Mouse (Mus musculus) kidney, embryonic 15.5 days (tissue): ENCODE measurements around the gene Gm21828. TPM values are rescaled to one million over a fixed set of nuclear protein-coding genes. Genes with fewer than 3 reads are reported as not detected.
"Not testable (repeated sequence)": the region's sequence is repeated elsewhere in the genome, so short reads cannot be mapped to it uniquely, and the experiment has no call there.

ENCODE experiments used
- ATAC-seq: fragments of 200-750 bp; cut with Nextera tagmentation; replicated peaks from 2 replicates; pipeline ENCODE4 v1.8.0; 2017; ENCODE audit warnings: moderate TSS enrichment; ENCODE audit not compliant: low FRiP score
- H3K27ac ChIP-seq: fragments of 300-500 bp; sonication (generic); 2 replicates; pipeline ENCODE4 v1.5.1; 2015; ENCODE audit warnings: mild to moderate bottlenecking, inconsistent platforms
- H3K27me3 ChIP-seq: fragments of 300-500 bp; sonication (generic); 2 replicates; pipeline ENCODE4 v1.6.1; 2015; ENCODE audit warnings: inconsistent platforms
- H3K36me3 ChIP-seq: fragments of 300-500 bp; sonication (generic); 2 replicates; pipeline ENCODE4 v1.6.1; 2015; ENCODE audit warnings: inconsistent platforms
- H3K4me1 ChIP-seq: fragments of 300-500 bp; sonication (generic); 2 replicates; pipeline ENCODE4 v1.6.1; 2015; ENCODE audit warnings: inconsistent platforms
- H3K4me2 ChIP-seq: fragments of 300-500 bp; sonication (generic); 2 replicates; pipeline ENCODE4 v1.6.1; 2015; ENCODE audit warnings: moderate library complexity, mild to moderate bottlenecking, inconsistent platforms
- H3K4me3 ChIP-seq: fragments of 300-500 bp; sonication (generic); replicated peaks from 2 replicates; pipeline ENCODE4 v1.5.1; 2015; ENCODE audit warnings: mild to moderate bottlenecking, inconsistent platforms
- H3K9ac ChIP-seq: fragments of 300-500 bp; sonication (generic); 2 replicates; pipeline ENCODE4 v1.6.1; 2015; ENCODE audit warnings: mild to moderate bottlenecking, inconsistent platforms
- H3K9me3 ChIP-seq: fragments of 300-500 bp; sonication (generic); replicated peaks from 2 replicates; pipeline ENCODE4 v1.6.1; 2016; ENCODE audit warnings: inconsistent platforms
- WGBS: fragments of 180-500 bp; shearing (Covaris S2); methylation state at CpG from one replicate; pipeline ENCODE4 v1.1.7; 2015; ENCODE audit warnings: mixed read lengths; 5-methylcytosine and 5-hydroxymethylcytosine counted together
- polyA plus RNA-seq: library from polyadenylated mRNA; unstranded; fragments of >200 nt; fragmentation: Nextera tagmentation; extraction: Ambion mirVana; gene quantifications from 2 replicates; pipeline ENCODE4 v1.2.1, GENCODE M21; 2015

Gene Gm21828
- polyA plus RNA-seq, result not detected in 2 replicates

- H3K4me3 ChIP-seq, H3K9me3 ChIP-seq, H3K4me1 ChIP-seq, H3K27ac ChIP-seq, ATAC-seq, H3K9ac ChIP-seq, H3K36me3 ChIP-seq, H3K27me3 ChIP-seq, H3K4me2 ChIP-seq: not testable (repeated sequence)
- WGBS, result no CpG with 5 or more reads among the region's 3 CpGs
Measured at GRCm38 (mm10) chrY:13223828-13224227, at the start of gene Gm21828. Gene Gm21828 (minus strand): TSS chrY:13223928.

GRCm38 (mm10) chrY:13252091-13252490 lies 28.4 kb upstream of the Gm21828 start, which contains the start of the genes Gm21440 and Gm21454:
Gene Gm21440 (plus strand): TSS chrY:13252391.
Gene Gm21454 (plus strand): TSS chrY:13252442.
- H3K4me3 ChIP-seq, H3K27ac ChIP-seq, ATAC-seq, H3K36me3 ChIP-seq, H3K27me3 ChIP-seq, H3K9me3 ChIP-seq, H3K9ac ChIP-seq, H3K4me2 ChIP-seq, H3K4me1 ChIP-seq: not testable (repeated sequence)

Other genes starting within 250 kb of the Gm21828 start
- not detected in 2 replicates for gene Gm20807, start 181.0 kb downstream of the Gm21828 start, polyA plus RNA-seq
- gene Gm21891, start 90.4 kb downstream of the Gm21828 start, polyA plus RNA-seq, result not detected in 2 replicates
- not detected in 2 replicates for gene Gm21425, start 62.0 kb downstream of the Gm21828 start, polyA plus RNA-seq
- gene Gm21440, start 28.5 kb upstream of the Gm21828 start, polyA plus RNA-seq, result not detected in 2 replicates
- not detected in 2 replicates for gene Gm21454, start 28.5 kb upstream of the Gm21828 start, polyA plus RNA-seq
- gene Gm21725, start 125.1 kb upstream of the Gm21828 start, polyA plus RNA-seq, result not detected in 2 replicates
- not detected in 2 replicates for gene Gm21866, start 241.7 kb upstream of the Gm21828 start, polyA plus RNA-seq